Mouse (Mus musculus) heart, postnatal 36 days (tissue): ENCODE measurements around the gene Per1. TPM values are rescaled to one million over a fixed set of nuclear protein-coding genes. Genes with fewer than 3 reads are reported as not detected.

Source experiments
- DNase-seq, 2 experiments: peaks; one replicate each; pipeline ENCODE4 v3.0.0; 2021 to 2022
- intact Hi-C: fragments of 180-260 bp; cut with DNase I; formaldehyde crosslinking; loops from one replicate; pipeline ENCODE4 v1.15.1; 2025
- total RNA-seq, 2 experiments: library from RNA; stranded (reverse); gene quantifications; 2 replicates each; pipeline ENCODE4 v1.2.3; 2021

The Per1 gene
- total RNA-seq, 2 experiments from 2014 or later = 34.2 to 82.1 TPM

GRCm38 (mm10) chr11:69108223-69108622 lies 13.2 kb downstream of the Per1 start:
- no peak for DNase-seq
- intact Hi-C loops = no loop called here

GRCm38 (mm10) chr11:69109032-69109900 lies 14.2 kb downstream of the Per1 start:
- DNase-seq = peak; percentile 14 to 28
- intact Hi-C loops = no loop called here

GRCm38 (mm10) chr11:69110319-69111046 lies 15.5 kb downstream of the Per1 start:
- DNase-seq = peak; percentile 92 to 99
- intact Hi-C loops = loop anchor here (5.0 kb wide), 1 partner anchor 307 kb away; no protein-coding TSS in a partner anchor

- intact Hi-C loops = loop anchor here (5.0 kb wide), 1 partner anchor 306 kb away; no protein-coding TSS in a partner anchor
- no peak for DNase-seq
These were observed 16.2 kb downstream of the Per1 start for GRCm38 (mm10) chr11:69111051-69111810.

- no peak for DNase-seq
- intact Hi-C loops = loop anchor here (5.0 kb wide), 1 partner anchor 305 kb away; no protein-coding TSS in a partner anchor
These were observed 16.8 kb downstream of the Per1 start for GRCm38 (mm10) chr11:69111865-69112264.

GRCm38 (mm10) chr11:69114018-69114417 lies 19.0 kb downstream of the Per1 start:
- intact Hi-C loops = loop anchor here (5.0 kb wide), 1 partner anchor 303 kb away; no protein-coding TSS in a partner anchor
- DNase-seq = no peak

GRCm38 (mm10) chr11:69114621-69115020 lies 19.6 kb downstream of the Per1 start:
- DNase-seq = no peak
- intact Hi-C loops = loop anchor here (5.0 kb wide), 1 partner anchor 303 kb away; no protein-coding TSS in a partner anchor

- no peak for DNase-seq
- intact Hi-C loops = no loop called here
These were observed 21.8 kb downstream of the Per1 start for GRCm38 (mm10) chr11:69116843-69117242.

- intact Hi-C loops = loop anchor here (1.0 kb wide), 1 partner anchor 51 kb away; no protein-coding TSS in a partner anchor
These were observed 23.0 kb downstream of the Per1 start for GRCm38 (mm10) chr11:69117737-69118695.

GRCm38 (mm10) chr11:69118765-69119164 lies 23.7 kb downstream of the Per1 start:
- DNase-seq = peak; percentile 92 to 96
- intact Hi-C loops = loop anchor here (1.0 kb wide), 1 partner anchor 51 kb away; no protein-coding TSS in a partner anchor

More at GRCm38 (mm10) chr11:69117737-69118695, 23.0 kb downstream of the Per1 start:
- DNase-seq = peak; percentile 71 to 78

- intact Hi-C loops = no loop called here
- DNase-seq = no peak
These were observed 24.6 kb downstream of the Per1 start for GRCm38 (mm10) chr11:69119446-69120155.

GRCm38 (mm10) chr11:69120221-69121000 lies 25.4 kb downstream of the Per1 start, which contains the start of gene Hes7:
Hes7 (plus strand) TSS chr11:69120404.
- intact Hi-C loops = no loop called here
- DNase-seq = peak; percentile 15 to 19

GRCm38 (mm10) chr11:69121001-69121740 lies 26.2 kb downstream of the Per1 start:
- intact Hi-C loops = no loop called here
- peak; percentile 54 to 59 for DNase-seq

- DNase-seq = no peak
- intact Hi-C loops = loop anchor here (1.0 kb wide), 1 partner anchor 30 kb away; no protein-coding TSS in a partner anchor
These were observed 26.8 kb downstream of the Per1 start for GRCm38 (mm10) chr11:69121741-69122335.

- DNase-seq = peak; percentile 87 to 94
- intact Hi-C loops = loop anchor here (1.0 kb wide), 1 partner anchor 30 kb away; no protein-coding TSS in a partner anchor
These were observed 27.4 kb downstream of the Per1 start, which contains the start of gene 9130213A22Rik for GRCm38 (mm10) chr11:69122336-69122951. 9130213A22Rik (minus strand) TSS chr11:69122589.
